Mouse (Mus musculus) C2C12 (cell line): ENCODE measurements at regions not wholly inside any gene's neighbourhood (a gene's known extent, or its start where the extent isn't known, plus 50 kb on each side); places are given as distances from the start of the nearest gene placed in this dataset.

Experiments used
- CTCF ChIP-seq: IDR thresholded peaks from one replicate; pipeline ENCODE4 v1.5.1; 2011; ENCODE audit not compliant: control insufficient read depth, insufficient read depth, insufficient read length
- USF1 ChIP-seq: IDR thresholded peaks from one replicate; pipeline ENCODE4 v1.6.1; 2011; ENCODE audit warnings: low read depth, mild to moderate bottlenecking, control low read depth, moderate library complexity

DNA sequence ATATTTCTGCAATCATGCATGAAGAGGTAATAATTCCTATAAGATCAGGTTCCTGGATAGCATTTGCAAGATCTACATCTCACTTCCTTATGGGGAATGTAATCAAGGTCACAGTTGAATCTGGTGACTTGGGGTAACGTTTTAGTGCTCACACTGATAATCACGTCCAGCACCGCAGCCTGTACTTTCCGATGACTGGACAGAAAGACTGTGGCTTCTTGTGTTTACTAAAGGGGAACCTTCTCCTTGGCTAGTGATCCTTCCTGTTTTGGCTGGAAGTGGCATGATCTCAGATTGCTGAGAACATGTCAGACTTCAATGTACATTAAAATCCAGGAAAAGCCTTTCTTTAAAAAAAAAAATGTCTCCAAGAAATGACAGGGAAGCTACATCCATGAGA lies 126.4 kb upstream of the Ly86 start:
- TF ChIP-seq CTCF (no peak), USF1 (no peak)
